Mouse (Mus musculus): Measurements from ENCODE around the gene Mif4gd.

Gene Mif4gd

GRCm38 (mm10) chr11:115612059-115612409 is 735 bp downstream of the Mif4gd start:
- peak; percentile 41 to 54 for DNase-seq

DNA sequence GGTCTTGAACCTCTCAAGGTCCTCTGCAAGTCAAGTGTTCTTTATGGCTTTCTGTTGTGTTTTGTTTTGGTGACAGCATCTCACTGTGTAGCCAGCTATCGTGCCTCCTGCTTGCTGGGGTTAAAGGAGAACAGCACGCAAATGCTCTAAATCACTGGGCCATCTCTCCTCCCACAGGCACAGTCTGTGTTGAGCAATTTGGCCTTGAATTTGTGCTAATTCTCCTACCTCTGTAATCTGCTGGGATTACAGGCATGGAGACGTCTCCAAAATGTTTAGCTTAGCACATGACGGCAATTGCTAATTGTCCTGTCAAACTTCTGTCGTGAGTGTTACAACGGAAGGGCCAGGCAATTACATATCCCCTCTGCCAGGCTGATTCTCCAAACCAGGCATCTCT is 1.6 kb downstream of the Mif4gd start:
- DNase-seq, result no peak

DNA sequence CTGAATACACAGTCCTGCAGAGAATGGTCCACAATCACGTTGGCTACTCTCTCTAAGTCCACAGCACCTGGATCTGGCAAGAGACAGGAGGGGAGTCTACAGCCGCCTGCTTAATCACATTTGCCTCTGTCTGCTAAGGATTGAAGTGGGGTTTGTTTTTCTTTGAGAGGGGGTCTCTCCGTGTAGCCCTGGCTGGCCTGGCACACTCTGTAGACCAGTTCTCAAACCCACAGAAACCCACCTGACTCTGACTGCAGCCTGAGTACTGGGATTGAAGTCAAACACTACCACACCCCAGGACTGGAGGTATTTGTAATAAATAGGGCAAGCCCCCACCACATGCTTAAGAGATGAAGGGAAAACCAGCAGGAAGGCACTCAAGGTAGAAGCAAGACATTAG is 3.2 kb downstream of the Mif4gd start:
- DNase-seq, result no peak

DNA sequence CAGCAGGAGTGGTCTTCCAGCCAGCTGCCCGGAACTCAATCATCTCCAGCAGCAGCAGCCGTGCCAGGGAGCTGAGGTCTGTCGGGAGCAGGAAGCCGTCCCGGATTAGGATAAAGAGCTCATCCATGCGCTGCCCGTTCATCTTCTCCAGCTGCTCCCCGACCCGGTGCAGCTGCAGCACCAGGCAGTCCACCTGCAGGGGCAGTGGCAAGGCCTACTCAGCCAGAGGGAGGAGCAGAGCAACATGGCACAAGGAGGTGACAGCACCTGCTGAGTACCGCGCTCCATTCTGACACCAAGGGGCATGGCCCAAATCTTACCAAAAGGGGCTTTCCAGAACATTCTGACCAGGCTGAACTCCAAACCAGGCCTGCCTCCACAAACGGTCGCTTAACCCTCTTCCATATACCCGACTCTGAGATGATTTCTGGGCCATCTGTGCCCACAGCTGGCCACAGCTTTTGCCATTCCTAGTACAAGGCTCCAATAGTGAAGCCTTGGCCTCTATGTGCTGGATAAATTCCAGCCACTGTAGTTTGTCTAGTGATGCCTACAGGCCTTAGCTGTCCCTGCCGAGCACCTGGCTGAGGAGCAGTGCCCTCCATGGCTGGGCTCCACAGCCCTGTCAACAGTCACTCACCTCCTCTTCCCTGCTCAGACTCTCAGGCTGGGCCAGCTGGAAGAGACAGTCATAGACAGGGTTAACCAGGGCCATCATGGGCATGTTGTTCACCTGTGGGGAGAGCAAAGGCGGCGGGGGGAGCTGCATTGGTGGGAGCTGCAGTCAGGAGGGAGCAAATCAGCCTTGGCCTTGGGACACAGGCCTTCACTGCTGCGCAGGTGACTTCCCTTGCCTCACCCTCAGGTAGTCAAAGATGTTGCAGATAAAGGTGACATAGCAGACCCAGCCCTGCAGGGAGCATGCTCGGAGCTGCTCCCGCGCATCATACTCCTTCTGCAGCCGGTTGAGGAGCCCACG is 4.1 kb downstream of the Mif4gd start:
- no peak for DNase-seq

GRCm38 (mm10) chr11:115606733-115607132 is 6.0 kb downstream of the Mif4gd start:
- DNase-seq, result no peak

DNA sequence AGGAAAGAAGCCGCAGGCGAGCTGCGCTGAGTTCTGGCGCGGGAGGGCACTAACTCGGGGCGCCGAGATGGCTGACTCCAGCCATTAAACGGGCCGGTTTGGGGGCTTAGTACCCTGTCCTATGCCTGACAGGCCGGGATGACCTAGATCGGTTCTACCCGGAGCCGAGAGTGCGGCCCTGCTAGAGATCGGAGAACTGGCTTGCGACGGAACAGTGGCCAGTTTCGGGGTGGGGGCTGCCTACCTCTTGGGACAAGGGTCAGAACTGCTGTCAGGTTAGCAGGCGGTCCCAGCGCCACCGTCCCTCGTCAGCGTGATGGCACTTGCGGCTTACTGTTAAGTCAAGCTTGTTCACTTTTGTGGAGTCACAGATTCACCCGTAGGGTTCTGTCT is 8.5 kb downstream of the Mif4gd start:
- DNase-seq, result peak in 1 of 2 experiments; percentile 55

DNA sequence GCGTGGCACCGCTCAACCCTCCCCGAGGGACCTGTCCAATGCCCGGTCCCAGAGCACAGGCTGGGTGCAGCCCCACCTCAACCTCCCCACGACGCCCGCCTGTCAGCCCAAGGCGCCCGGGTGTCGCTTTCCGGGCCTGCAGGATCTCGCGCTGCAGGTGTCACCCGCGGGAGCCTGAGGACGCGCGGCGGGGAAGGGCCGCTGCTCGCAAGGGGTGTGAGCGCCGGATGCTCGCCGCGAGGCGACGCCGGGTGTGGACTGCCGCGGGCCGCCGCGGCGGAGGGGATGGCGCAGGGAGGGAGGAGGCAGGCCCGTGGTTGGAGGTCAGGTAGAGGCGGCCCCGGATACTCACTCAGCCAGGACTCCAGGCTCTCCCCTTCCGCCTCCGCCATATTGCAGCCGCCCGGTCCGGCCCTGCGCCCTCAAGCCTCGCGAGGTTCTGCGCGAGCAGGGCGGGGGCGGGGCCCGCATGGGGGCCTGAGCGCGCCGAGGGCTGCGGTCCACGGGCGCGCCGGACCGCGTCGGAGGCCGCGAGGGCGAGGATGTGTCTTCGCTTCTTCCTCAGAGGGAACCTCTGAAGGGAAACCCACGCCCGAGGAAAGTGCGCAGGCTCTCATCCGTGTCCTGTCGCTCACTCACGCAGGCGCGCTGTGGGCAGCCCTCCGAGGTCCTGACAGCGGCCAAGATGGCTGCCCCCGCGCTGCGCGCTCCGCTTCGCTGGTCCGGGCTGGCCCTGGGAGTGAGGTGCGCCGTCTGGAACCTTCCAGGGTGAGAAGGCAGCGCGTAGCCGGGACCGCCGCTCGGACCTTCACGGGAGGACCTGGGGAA is 9.1 kb downstream of the Mif4gd start, which contains the start of the genes Mrps7 and Gga3:
Gene Mrps7, plus strand, starts transcription at position 450 of the 828 bp plus-strand sequence.
Gene Gga3, minus strand, starts transcription at position 576 of the 828 bp plus-strand sequence.
- DNase-seq, result peak; percentile 92

DNA sequence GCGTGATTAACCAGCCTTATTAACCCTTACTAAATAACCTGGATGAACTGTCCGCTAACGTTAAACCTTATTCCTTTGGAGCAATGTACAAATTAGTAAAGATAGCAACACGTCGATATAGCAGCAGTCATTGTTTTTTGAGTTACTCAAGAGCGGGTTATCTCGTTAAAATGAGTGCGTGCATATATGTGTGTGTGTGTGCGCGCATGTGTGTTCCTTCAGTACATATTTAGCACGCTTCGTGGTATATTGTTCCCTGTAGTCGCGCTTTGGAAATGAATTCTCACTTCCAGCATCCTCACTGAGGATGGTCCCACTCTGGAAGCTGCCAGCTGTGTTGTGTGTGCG is 9.7 kb downstream of the Mif4gd start:
- DNase-seq, result no peak

- DNase-seq, result no peak
Measured at GRCm38 (mm10) chr11:115601174-115601573, 11.6 kb downstream of the Mif4gd start.

GRCm38 (mm10) chr11:115600743-115601142 is 12.0 kb downstream of the Mif4gd start:
- no peak for DNase-seq

DNA sequence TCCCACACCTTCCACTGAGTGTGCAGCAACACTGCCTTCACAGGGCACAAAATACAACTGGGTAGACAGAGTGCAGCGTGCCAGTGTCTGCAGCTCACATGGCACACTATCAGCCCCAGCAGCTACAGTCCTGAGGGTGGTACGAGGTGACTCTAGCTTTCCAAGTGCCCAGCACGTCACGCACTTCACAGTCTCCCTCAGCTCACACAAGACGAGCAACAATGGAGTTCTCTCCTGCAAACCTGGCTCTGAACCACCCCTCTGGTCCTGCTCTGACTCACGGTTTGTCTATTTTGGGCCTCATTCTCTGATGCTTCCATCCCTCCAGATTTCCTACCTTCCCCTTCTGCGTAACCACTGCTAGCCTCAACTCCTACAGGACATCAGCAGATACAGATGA is 13.0 kb downstream of the Mif4gd start:
- DNase-seq, result no peak

- DNase-seq, result no peak
Measured at GRCm38 (mm10) chr11:115598309-115598708, 14.5 kb downstream of the Mif4gd start.

GRCm38 (mm10) chr11:115595209-115595608 is 17.6 kb downstream of the Mif4gd start:
- no peak for DNase-seq

GRCm38 (mm10) chr11:115590526-115591075 is 22.2 kb downstream of the Mif4gd start:
- no peak for DNase-seq

- no peak for DNase-seq
Measured at GRCm38 (mm10) chr11:115587984-115588383, 24.8 kb downstream of the Mif4gd start.

DNA sequence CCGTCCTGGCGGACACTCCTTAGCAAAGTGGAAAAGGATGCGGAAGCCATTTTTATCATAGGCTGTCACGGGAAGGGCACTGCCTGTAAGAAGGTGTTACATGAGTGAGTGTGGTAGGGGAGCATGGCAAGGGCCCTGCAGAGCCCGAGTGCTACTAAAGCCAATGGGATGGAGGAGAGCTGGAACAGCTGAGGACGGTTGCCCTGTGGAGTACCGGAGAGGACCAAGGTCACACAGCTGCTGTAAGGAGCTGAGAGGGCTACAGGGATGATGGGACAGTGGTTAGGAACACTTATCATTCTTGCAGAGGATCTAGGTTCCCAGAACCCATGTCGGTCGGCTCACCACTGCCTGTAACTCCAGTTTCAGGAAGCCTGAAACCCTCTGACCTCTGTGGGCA is 26.4 kb downstream of the Mif4gd start:
- no peak for DNase-seq

DNA sequence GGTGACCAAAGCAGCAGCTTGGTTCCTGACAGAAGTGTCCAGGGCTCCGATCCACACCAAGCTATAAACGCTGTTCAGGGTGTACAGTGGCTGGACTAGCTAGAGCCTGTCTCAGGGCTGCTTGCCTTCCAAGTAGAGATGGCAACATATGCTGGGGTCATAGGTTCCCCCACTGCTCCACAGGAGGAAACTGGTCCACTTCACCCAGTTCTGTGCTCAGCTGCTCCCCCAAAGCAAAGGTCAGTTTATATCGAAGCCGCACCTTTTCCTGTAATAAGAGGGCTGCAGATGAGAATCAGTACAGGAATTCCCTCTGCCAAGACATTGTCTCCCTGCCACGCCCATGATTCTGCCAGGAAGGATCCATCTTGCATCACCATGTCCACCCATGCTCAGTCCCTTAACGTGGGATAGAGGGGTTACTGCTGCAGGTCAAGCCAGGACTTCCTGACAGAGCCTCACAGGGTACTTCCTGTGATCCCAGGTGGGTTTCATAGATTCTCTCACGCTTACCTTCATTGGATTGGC is 27.1 kb downstream of the Mif4gd start:
- no peak for DNase-seq

DNA sequence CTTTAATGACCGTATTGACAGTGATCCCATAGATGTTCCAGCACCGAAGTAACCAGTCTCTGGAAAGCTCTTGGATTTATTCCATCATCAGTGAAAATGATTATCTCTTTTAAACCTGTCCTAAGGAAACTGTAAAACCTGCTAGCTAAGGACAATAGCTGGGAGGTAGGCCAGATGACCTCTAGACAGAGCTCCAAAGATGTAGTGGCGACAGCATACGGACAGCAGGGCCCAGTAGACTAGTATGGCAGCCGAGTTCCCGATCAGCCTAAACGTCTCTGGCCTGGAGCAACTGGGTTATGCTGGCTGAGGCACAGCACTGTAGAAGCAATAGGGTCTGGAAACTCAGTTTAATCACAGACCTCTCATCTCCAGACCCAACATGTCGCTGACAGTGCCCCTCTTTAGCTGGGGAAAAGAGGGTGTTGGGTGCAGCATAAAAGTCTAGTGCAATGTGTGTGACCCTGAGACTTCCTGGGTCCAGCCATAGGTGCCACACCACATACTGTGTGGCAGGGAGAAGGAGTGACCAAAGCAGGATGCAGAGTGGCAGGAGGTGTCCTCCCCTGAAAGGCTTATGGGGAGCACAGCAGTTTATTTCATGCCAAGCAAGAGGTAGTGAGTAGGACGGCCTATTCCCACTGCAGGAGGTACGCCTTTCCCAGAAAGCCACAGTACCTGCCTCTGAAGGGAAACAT is 28.2 kb downstream of the Mif4gd start:
- no peak for DNase-seq

GRCm38 (mm10) chr11:115582913-115583606 is 29.7 kb downstream of the Mif4gd start:
- no peak for DNase-seq

DNA sequence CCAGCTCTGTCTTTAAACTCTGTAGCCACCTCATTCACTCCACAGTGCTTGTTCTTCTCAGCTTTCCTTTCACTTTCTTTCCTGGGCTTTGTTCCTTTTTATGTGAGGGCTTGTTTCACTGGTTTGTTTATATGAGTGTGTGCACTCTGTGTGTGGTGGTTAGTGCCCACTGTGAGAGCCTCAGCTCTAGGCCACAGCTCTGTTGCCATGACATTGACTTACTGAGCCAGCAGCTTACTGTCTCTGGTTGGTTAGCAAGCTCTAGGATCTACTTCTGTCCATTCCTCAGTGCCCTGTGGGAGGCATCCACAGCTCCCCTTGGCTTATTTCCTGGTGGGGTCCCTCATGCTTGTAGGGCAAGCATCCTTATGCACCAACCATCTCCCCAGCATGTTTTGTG is 33.7 kb downstream of the Mif4gd start:
- DNase-seq, result no peak

DNA sequence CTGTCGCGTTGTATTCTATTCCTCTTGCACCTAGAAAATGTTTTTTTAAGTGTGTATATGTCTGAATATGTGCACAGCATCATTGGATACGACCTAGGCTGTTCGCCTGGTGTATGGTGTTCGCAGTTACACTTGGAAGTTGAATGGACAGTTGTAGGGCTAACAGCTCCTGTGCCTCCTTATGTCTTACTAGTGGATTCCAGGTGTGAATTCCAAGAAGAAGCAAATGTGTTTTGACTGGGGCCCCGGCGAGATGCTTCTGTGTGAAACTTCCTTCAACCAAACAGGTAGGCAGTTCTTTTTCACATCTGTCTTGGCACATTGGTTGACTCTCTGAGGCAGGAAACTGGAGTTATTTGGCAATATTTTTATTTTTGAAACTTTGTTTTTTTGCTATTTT is 47.8 kb downstream of the Mif4gd start:
- DNase-seq, result no peak

Data from thymus, postnatal 36 days (tissue).